Mouse (Mus musculus): ENCODE measurements at regions not wholly inside any gene's neighbourhood (a gene's known extent, or its start where the extent isn't known, plus 50 kb on each side); places are given as distances from the start of the nearest gene placed in this dataset.

GRCm38 (mm10) chr10:30280451-30280850 lies 80.1 kb upstream of the Cenpw start:
- TF ChIP-seq CTCF (IDR thresholded peaks at IDR 0.05) (no peak), POLR2A (IDR thresholded peaks at IDR 0.05; ENCODE audit: insufficient read depth, low read depth, low read length) (no peak)

All from heart, adult 2 months (tissue).